Mouse (Mus musculus) activated CD4-positive, CD25-positive, alpha-beta regulatory T cell, adult 4 months (primary cell): ENCODE data around the gene Hnrnpf. TPM values are rescaled to one million over a fixed set of nuclear protein-coding genes. Genes with fewer than 3 reads are reported as not detected.
"Not testable (repeated sequence)": the region's sequence is repeated elsewhere in the genome, so short reads cannot be mapped to it uniquely, and the experiment has no call there.

Source experiments
- ATAC-seq: one replicate; pipeline ENCODE4 v1.8.0; 2017
- polyA plus RNA-seq, 2 experiments: library from polyadenylated mRNA; unstranded; fragments of 100-300 nt; shearing (Covaris generic); gene quantifications; one replicate each; pipeline ENCODE4 v1.2.1; 2017

Hnrnpf gene
- polyA plus RNA-seq, result 100 to 1,000 TPM; 807 to 897 TPM

- peak; percentile 96 for ATAC-seq
These were observed at the start of gene Hnrnpf for GRCm38 (mm10) chr6:117900126-117901080. Hnrnpf (plus strand) TSS chr6:117900324.

GRCm38 (mm10) chr6:117851747-117852146 is 48.4 kb upstream of the Hnrnpf start:
- peak; percentile 71 for ATAC-seq

GRCm38 (mm10) chr6:117857990-117858389 is 42.1 kb upstream of the Hnrnpf start:
- ATAC-seq, result no peak

GRCm38 (mm10) chr6:117861848-117862247 is 38.3 kb upstream of the Hnrnpf start, which contains the start of gene Zfp239:
Zfp239 (plus strand) TSS chr6:117862100.
- no peak for ATAC-seq

GRCm38 (mm10) chr6:117862465-117862864 is 37.7 kb upstream of the Hnrnpf start:
- ATAC-seq, result no peak

- peak; percentile 94 for ATAC-seq
These were observed 37.1 kb upstream of the Hnrnpf start for GRCm38 (mm10) chr6:117862899-117863620.

- no peak for ATAC-seq
These were observed 36.4 kb upstream of the Hnrnpf start for GRCm38 (mm10) chr6:117863751-117864150.

- ATAC-seq, result no peak
These were observed 31.9 kb upstream of the Hnrnpf start for GRCm38 (mm10) chr6:117868187-117868586.

GRCm38 (mm10) chr6:117871034-117871433 is 29.1 kb upstream of the Hnrnpf start:
- ATAC-seq, result no peak

- not testable (repeated sequence) for ATAC-seq
These were observed 26.7 kb upstream of the Hnrnpf start for GRCm38 (mm10) chr6:117873450-117873849.

- no peak for ATAC-seq
These were observed 25.4 kb upstream of the Hnrnpf start for GRCm38 (mm10) chr6:117874621-117875281.

GRCm38 (mm10) chr6:117878700-117879407 is 21.3 kb upstream of the Hnrnpf start:
- peak; percentile 72 for ATAC-seq

GRCm38 (mm10) chr6:117879408-117880115 is 20.6 kb upstream of the Hnrnpf start:
- peak; percentile 75 for ATAC-seq

- ATAC-seq, result no peak
These were observed 19.7 kb upstream of the Hnrnpf start for GRCm38 (mm10) chr6:117880394-117880838.

- no peak for ATAC-seq
These were observed 18.9 kb upstream of the Hnrnpf start for GRCm38 (mm10) chr6:117881229-117881628.

GRCm38 (mm10) chr6:117881997-117882396 is 18.1 kb upstream of the Hnrnpf start:
- peak; percentile 9 for ATAC-seq

GRCm38 (mm10) chr6:117885943-117886342 is 14.2 kb upstream of the Hnrnpf start:
- no peak for ATAC-seq

- ATAC-seq, result no peak
These were observed 12.1 kb upstream of the Hnrnpf start for GRCm38 (mm10) chr6:117888032-117888431.

- ATAC-seq, result no peak
These were observed 11.5 kb upstream of the Hnrnpf start for GRCm38 (mm10) chr6:117888642-117889096.

- ATAC-seq, result peak; percentile 85
These were observed 9.9 kb upstream of the Hnrnpf start for GRCm38 (mm10) chr6:117890257-117890656.
